Mouse (Mus musculus) kidney, adult 2 months (tissue): ENCODE data around the gene Rapgefl1.

Source experiments
- CTCF ChIP-seq: fragments of 200-500 bp; conservative IDR thresholded peaks from 2 replicates; pipeline ENCODE4 v1.5.1; 2011; ENCODE audit warnings: low read depth, mild to moderate bottlenecking, control low read depth, low read length, moderate library complexity, mixed read lengths; ENCODE audit not compliant: insufficient read depth, insufficient read length
- POLR2A ChIP-seq: fragments of 200-500 bp; IDR thresholded peaks from one replicate; pipeline ENCODE4 v1.6.1; 2011; ENCODE audit warnings: low read depth, low read length, control low read depth

- TF ChIP-seq CTCF: no peak
- TF ChIP-seq POLR2A: no peak
These were observed 17.5 kb downstream of the Rapgefl1 start for GRCm38 (mm10) chr11:98854116-98854515.
